Mouse (Mus musculus) cerebellum, adult 11 months (tissue): ENCODE results near the gene Mitd1.

Experiments
- DNase-seq: peaks from one replicate; pipeline ENCODE4 v3.0.0; 2022

Mitd1 gene

DNA sequence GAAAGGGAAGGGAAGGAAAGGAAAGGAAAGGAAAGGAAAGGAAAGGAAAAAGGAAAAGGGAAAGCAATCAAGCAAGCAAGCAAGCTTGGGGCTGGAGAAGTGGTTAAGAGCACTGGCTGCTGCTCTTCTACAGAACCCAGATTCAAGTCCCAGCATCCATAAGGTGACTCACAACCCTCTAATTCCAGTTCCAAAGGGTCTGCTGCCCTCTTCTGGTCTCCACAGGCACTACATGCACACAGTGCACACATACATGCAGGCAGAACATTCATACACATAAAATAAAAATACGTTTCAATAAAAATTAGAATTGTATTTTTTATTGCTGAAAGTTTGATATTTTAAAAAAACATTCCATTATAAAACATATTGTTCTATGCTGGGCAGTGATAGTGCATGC is 23.2 kb downstream of the Mitd1 start:
- peak; percentile 42 for DNase-seq

DNA sequence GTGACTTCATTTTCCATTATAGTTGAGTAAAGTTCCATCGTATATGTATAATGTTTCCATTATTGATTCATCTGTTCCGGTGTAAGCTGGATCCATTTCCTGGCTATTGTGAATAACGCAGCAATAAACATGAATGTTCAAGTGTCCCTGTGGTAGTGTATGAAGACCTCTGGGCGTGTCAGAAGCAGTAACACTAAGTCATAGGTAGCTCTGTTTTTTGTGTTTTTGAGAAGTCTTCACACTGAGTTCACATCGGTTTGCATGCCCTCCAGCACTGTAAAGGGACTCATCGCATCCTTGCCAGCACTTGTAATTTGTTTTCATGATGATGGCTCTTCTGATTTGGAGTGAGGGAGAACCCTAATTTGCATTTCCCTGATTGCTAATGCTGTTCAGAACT is 23.9 kb downstream of the Mitd1 start, which contains the start of gene Tsga10:
Gene Tsga10 (minus strand): TSS at position 144 of the 400 bp plus-strand sequence.
- DNase-seq, result no peak

DNA sequence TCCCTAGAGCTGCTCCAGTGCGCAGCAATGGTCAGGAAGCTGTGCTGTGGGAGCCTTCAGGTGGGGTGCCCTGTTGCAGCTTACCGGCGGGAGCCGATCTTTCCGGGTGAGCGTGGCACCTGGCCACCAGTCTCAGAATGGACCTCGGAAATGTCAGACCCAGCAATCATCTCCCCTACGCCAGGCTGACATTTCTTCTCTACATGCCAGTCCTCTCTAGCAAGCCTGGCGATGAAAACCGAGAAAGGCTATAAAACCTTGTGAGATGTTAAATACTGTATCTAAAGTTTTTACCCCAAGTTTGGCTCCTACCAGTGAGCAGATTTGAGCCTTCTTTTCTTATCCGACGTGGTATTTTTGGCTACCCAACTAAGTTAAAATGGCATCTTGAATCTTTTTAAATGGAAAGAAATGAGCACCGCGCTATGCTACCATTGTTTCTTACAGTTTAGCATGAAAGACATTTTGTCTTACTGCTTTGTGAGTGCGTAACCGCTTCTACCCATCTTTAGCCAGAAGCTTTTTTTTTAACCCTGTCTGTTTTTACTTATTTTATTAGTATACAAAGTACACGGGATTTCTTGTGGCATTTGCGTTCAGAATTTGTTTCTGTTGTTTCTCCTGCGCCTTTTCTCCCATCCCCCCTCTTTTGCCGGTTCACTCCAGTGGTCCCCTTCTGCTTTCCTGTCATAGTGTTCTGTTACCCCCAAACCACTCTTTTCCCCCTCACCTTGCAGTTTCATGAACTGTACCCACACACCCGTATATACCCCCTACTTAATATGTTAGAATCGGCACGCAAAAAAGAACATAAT is 24.6 kb downstream of the Mitd1 start:
- peak; percentile 25 for DNase-seq

DNA sequence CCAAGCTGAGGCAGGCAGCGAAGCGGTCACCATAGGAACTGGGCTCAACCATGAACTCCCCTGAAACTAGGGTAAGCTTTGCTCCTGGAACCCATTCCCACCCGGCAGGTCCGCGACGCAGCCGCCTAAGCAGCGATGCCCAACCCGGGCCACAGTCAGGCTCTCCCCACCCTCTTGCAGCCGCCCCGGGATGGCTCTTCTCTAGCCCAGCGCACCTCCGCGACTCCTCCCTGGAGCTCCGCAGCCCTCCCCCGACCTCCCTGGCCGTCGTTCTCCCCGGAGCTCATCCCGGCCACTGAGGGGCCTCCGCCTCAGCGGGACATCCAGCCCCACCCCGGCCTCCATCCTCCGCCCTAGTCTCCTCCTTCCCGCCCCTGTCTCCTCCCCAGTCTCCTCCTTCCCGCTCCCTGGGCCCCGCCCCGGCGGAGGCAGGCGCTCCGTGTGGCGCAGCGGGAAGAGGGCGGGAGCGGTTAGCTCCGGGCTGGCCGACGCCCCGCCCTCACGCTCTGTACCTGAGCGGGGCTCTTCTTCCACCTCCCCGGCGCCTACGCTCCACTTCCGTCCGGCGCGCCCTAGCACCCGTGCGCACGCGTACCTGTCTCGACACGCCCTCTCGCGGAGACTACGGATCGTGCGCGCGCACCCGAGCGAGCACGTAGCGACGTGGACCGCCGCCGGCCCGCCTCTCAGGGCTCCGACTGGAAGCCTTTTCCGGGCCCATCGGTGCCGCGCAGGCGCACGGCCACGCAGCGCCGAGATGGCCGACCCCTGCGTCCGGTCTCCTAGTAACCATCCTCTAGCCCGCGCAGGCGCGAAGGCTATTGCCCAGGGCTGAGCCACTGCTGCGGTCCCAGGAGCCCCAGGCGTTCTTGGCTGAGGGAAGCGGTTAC is 25.5 kb downstream of the Mitd1 start:
- DNase-seq, result peak; percentile 100

DNA sequence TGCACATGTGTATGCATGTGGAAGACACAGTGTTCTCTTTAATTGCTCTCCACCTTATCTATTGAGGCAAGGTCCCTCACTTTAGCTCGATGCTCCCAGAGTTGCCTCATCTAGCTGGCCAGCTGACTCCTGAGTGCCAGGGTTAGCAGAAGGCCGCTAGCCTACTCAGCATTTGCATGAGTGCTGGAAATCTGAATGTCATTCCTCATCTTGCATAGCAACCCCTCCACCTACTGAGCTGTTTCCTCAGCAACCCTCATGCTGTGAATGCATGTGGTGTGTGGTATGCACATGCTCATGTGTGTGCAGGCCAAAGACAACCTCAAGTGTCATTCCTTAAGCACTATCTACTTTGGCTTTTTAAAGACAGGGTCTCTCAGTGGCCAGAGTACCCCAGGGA is 39.5 kb downstream of the Mitd1 start:
- no peak for DNase-seq

DNA sequence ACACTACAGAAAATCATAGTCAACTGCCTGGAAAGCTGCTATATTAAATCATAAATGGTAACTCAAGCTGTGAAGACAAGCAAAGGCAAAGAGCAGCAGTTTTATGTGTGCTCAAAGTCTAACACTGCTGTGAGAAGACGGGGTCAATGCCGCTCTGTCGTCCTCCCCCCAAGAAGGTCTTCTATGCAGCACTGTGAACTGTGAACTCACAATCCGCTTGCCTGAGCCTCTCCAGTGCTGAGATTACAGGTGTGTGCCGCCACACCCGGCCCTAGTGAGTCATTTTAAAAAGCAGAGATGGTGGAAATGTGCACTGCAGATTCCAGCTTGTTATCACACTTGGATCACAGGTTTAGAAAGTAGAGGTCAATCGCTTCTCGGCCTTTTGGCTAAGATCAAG is 43.3 kb downstream of the Mitd1 start:
- DNase-seq, result no peak

DNA sequence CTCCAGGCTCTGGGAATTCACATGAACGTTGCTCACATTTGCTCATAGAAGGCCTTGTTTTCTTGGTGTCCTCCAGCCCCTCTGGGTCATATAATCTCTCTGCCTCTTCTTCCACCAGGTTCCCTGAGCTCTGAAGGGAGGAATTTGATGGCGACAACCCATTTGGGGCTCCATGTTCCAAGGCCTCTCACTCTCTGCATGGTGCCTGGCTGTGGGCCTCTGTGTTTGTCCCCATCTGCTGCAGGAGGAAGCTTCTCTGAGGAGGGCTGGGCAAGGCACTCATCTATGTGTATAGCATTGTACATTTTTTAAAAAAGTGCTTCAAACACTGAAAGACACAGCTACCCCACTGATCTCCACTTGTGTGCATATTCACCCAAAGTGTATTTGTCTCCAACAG is 58.5 kb downstream of the Mitd1 start:
- DNase-seq, result peak; percentile 72
